Mouse (Mus musculus) cerebellum, adult 9-11 months (tissue): ENCODE measurements around the gene Prkaa2.
A peak's percentile ranks its signal among the peaks of the same experiment; 100 is the strongest.
"Not testable (repeated sequence)": the region's sequence is repeated elsewhere in the genome, so short reads cannot be mapped to it uniquely, and the experiment has no call there.

Experiments used
- DNase-seq: peaks from one replicate; pipeline ENCODE4 v3.0.0; 2022

Prkaa2 gene

GRCm38 (mm10) chr4:105013718-105014117, 96.0 kb downstream of the Prkaa2 start:
- no peak for DNase-seq

GRCm38 (mm10) chr4:105007360-105008018, 102.2 kb downstream of the Prkaa2 start:
- DNase-seq = no peak

GRCm38 (mm10) chr4:105004649-105005048, 105.0 kb downstream of the Prkaa2 start:
- not testable (repeated sequence) for DNase-seq

- DNase-seq = no peak
Measured at GRCm38 (mm10) chr4:105004135-105004534, 105.6 kb downstream of the Prkaa2 start.

- DNase-seq = no peak
Measured at GRCm38 (mm10) chr4:105001736-105002135, 108.0 kb downstream of the Prkaa2 start.

GRCm38 (mm10) chr4:104999702-105000101, 110.0 kb downstream of the Prkaa2 start:
- no peak for DNase-seq

GRCm38 (mm10) chr4:104993140-104993874, 116.4 kb downstream of the Prkaa2 start:
- no peak for DNase-seq

GRCm38 (mm10) chr4:104992271-104992670, 117.4 kb downstream of the Prkaa2 start:
- DNase-seq = no peak

GRCm38 (mm10) chr4:104990686-104991085, 119.0 kb downstream of the Prkaa2 start:
- DNase-seq = no peak

- DNase-seq = peak; percentile 86
Measured at GRCm38 (mm10) chr4:104990016-104990415, 119.7 kb downstream of the Prkaa2 start.

- DNase-seq = no peak
Measured at GRCm38 (mm10) chr4:104988709-104989108, 121.0 kb downstream of the Prkaa2 start.

- peak; percentile 44 for DNase-seq
Measured at GRCm38 (mm10) chr4:104988102-104988501, 121.6 kb downstream of the Prkaa2 start.

- no peak for DNase-seq
Measured at GRCm38 (mm10) chr4:104987631-104988030, 122.1 kb downstream of the Prkaa2 start.

- DNase-seq = no peak
Measured at GRCm38 (mm10) chr4:104985960-104986632, 123.6 kb downstream of the Prkaa2 start.
